Mouse (Mus musculus): ENCODE data around the gene Pik3ap1. TPM values are rescaled to one million over a fixed set of nuclear protein-coding genes. Genes with fewer than 3 reads are reported as not detected.

Gene Pik3ap1
- 6.9 and 9.9 TPM in 2 replicates for polyA plus RNA-seq (2015; fragmentation: Nextera tagmentation; extraction: Ambion mirVana)

DNA sequence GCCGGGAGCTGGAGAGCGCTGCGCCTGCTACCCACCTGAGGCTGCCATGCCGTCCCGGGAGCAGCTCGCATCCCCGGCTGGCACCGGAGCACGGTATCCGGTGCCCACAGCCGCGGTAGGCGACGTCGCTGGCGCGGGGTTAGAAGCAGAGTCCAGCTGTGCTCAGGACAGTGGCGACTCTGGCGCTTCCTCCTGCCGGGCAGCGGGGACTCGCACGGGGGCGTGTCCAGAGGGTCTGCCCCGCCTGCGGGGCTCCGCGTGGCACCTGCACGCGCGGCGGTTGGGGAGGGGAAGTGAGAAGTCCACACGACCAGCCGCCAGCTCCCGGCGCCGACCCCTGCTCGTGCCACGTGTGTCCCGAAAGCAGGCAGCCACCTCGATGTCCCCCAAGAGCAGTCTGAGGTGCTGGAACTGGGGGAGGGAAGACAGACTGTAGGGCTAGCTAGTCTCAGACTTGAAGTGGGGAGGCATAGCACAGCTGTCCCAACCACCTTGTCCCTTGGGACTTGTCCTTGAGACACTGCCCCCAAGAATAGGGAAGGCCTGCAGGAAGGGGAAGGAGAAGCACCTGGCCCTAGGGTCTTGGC, at the start of gene Pik3ap1:
TSS of gene Pik3ap1 (minus strand) at position 181 of the 587 bp plus-strand sequence.

DNA sequence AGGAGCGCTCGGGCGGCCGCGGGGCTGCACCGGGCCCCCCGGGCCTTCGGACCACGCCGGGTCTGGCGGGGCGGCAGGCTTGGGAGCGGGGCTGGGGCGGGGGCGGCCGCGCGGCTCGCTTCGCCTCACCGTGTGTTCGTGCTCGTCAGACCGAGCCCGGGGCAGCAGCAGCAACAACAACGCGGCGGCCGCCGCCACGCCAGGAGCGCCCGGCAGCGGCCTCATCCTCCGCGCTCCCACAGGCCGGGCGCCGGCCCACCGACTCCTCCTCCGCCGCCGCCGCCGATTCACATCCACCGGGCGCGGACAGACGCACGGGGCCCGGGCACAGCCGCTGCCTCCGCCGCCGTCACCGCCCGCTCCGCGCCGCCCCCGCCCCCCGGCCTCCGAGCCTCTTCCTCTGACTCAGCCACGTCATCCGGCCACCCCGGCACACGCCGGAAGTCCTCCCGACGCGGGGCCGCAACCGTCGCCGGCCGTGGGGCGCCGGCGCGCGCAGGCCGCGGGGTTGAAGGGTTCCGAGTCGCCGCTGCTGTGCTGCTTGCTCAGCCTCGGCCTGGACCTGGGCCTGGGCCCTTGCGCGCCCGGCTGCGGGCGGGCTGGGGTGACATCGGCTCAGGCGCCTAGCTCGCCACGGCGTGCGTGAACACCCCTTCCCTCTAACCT, 121.1 kb downstream of the Pik3ap1 start, which contains the start of gene Tm9sf3:
TSS of gene Tm9sf3 (minus strand) at position 368 of the 666 bp plus-strand sequence.

Other genes starting within 250 kb of the Pik3ap1 start
- not detected in 2 replicates for gene Tll2, start 178.3 kb downstream of the Pik3ap1 start, polyA plus RNA-seq (2015; fragmentation: Nextera tagmentation; extraction: Ambion mirVana)
- 53.2 and 56.3 TPM in 2 replicates for gene Tm9sf3, start 121.1 kb downstream of the Pik3ap1 start, polyA plus RNA-seq (2015; fragmentation: Nextera tagmentation; extraction: Ambion mirVana)
- gene Lcor, start 97.5 kb upstream of the Pik3ap1 start, polyA plus RNA-seq (2015; fragmentation: Nextera tagmentation; extraction: Ambion mirVana), result 7.4 and 8.0 TPM in 2 replicates
- 1.4 and 1.6 TPM in 2 replicates for gene Gm340, start 197.3 kb upstream of the Pik3ap1 start, polyA plus RNA-seq (2015; fragmentation: Nextera tagmentation; extraction: Ambion mirVana)

Measured in spleen, postnatal 0 days (tissue).